Mouse (Mus musculus): ENCODE results near the gene Cdk10. TPM values are rescaled to one million over a fixed set of nuclear protein-coding genes. Genes with fewer than 3 reads are reported as not detected.
A peak's percentile ranks its signal among the peaks of the same experiment; 100 is the strongest.

Gene Cdk10
- polyA plus RNA-seq, 1 experiment: 31.0 TPM

GRCm38 (mm10) chr8:123267926-123268656 is 43.4 kb downstream of the Cdk10 start:
- Histone ChIP-seq H3K36me3 (ENCODE audit: control insufficient read depth, insufficient read depth) (peaks cover 9% of the 10 kb centered on the region), H3K79me2 (ENCODE audit: control insufficient read depth, insufficient read depth) (no peaks in the 10 kb centered on the region), H3K4me2 (ENCODE audit: low read depth) (no peak overlapping the region), H3ac (ENCODE audit: control insufficient read depth, insufficient read length) (no peak overlapping the region), H3K4me3 (no peak overlapping the region), H3K27me3 (ENCODE audit: control insufficient read depth, insufficient read depth, insufficient read length) (no peaks in the 10 kb centered on the region)
- TF ChIP-seq POLR2A (IDR thresholded peaks at IDR 0.05; ENCODE audit: insufficient read length, low read depth) (no peak), POLR2AphosphoS2 (IDR thresholded peaks at IDR 0.05; ENCODE audit: insufficient read length, low read depth) (peak; percentile 2), MYOG (IDR thresholded peaks at IDR 0.05; ENCODE audit: control insufficient read depth in 1 of 3, insufficient read depth in 1 of 3, insufficient read length in 2 of 3, low read depth in 2 of 3) (peak in 1 of 3 experiments; percentile 28), CEBPB (IDR thresholded peaks at IDR 0.05; ENCODE audit: insufficient read depth, poor library complexity, severe bottlenecking) (no peak), REST (IDR thresholded peaks at IDR 0.05; ENCODE audit: insufficient read depth, insufficient read length) (no peak)

GRCm38 (mm10) chr8:123271147-123271546 is 46.5 kb downstream of the Cdk10 start:
- TF ChIP-seq POLR2A (IDR thresholded peaks at IDR 0.05; ENCODE audit: insufficient read length, low read depth): no peak
- TF ChIP-seq POLR2AphosphoS2 (IDR thresholded peaks at IDR 0.05; ENCODE audit: insufficient read length, low read depth): peak; percentile 55
- Histone ChIP-seq H3ac (ENCODE audit: control insufficient read depth, insufficient read length) (no peak overlapping the region), H3K27me3 (ENCODE audit: control insufficient read depth, insufficient read depth, insufficient read length) (no peaks in the 10 kb centered on the region), H3K79me2 (ENCODE audit: control insufficient read depth, insufficient read depth) (no peaks in the 10 kb centered on the region), H3K4me2 (ENCODE audit: low read depth) (no peak overlapping the region), H3K36me3 (ENCODE audit: control insufficient read depth, insufficient read depth) (peaks cover 4% of the 10 kb centered on the region), H3K4me3 (no peak overlapping the region)

DNA sequence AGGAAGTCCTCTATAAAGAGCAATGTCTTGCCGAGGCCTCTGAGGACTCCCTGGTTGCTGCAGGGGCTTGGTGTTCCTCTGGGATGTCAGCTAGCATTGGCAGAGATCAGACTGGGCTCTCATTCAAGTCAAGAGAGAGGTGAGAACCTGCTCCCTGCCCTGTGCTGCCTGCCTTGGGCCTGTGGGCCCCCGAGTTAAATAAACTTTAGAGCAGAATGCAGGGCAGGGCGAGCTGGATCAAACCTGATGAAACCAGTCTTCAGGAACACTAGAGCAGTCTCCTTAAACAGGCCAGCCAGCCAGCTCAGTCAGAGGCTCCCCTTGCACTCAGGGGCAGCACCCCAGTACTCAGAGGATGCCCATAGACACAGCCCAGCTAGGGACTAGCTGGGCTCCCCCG is 47.3 kb downstream of the Cdk10 start:
- Histone ChIP-seq H3ac (ENCODE audit: control insufficient read depth, insufficient read length) (no peak overlapping the region), H3K36me3 (ENCODE audit: control insufficient read depth, insufficient read depth) (no peaks in the 10 kb centered on the region), H3K4me2 (ENCODE audit: low read depth) (no peak overlapping the region), H3K27me3 (ENCODE audit: control insufficient read depth, insufficient read depth, insufficient read length) (no peaks in the 10 kb centered on the region), H3K4me3 (no peak overlapping the region), H3K79me2 (ENCODE audit: control insufficient read depth, insufficient read depth) (no peaks in the 10 kb centered on the region)
- TF ChIP-seq USF1 (IDR thresholded peaks at IDR 0.05; ENCODE audit: low read depth): no peak
- TF ChIP-seq CEBPB (IDR thresholded peaks at IDR 0.05; ENCODE audit: insufficient read depth, poor library complexity, severe bottlenecking): no peak
- TF ChIP-seq MYOG (IDR thresholded peaks at IDR 0.05; ENCODE audit: control insufficient read depth in 1 of 3, insufficient read depth in 1 of 3, insufficient read length in 2 of 3, low read depth in 2 of 3): no peak
- no peak for TF ChIP-seq REST (IDR thresholded peaks at IDR 0.05; ENCODE audit: insufficient read depth, insufficient read length)
- no peak for TF ChIP-seq SRF (IDR thresholded peaks at IDR 0.05; ENCODE audit: control insufficient read depth, insufficient read length, low read depth)
- TF ChIP-seq MAX (IDR thresholded peaks at IDR 0.05; ENCODE audit: low read depth): no peak
- no peak for TF ChIP-seq E2F4 (IDR thresholded peaks at IDR 0.05; ENCODE audit: insufficient read depth)
- no peak for TF ChIP-seq MYOD1 (IDR thresholded peaks at IDR 0.05; ENCODE audit: control insufficient read depth in 1 of 3, insufficient read length in 2 of 3, low read depth in 2 of 3)
- TF ChIP-seq TCF12 (IDR thresholded peaks at IDR 0.05; ENCODE audit: insufficient read depth, poor library complexity, severe bottlenecking): no peak
- no peak for TF ChIP-seq POLR2A (IDR thresholded peaks at IDR 0.05; ENCODE audit: insufficient read length, low read depth)
- TF ChIP-seq POLR2AphosphoS2 (IDR thresholded peaks at IDR 0.05; ENCODE audit: insufficient read length, low read depth): no peak
- TF ChIP-seq TCF3 (IDR thresholded peaks at IDR 0.05; ENCODE audit: insufficient read length, low read depth): no peak

DNA sequence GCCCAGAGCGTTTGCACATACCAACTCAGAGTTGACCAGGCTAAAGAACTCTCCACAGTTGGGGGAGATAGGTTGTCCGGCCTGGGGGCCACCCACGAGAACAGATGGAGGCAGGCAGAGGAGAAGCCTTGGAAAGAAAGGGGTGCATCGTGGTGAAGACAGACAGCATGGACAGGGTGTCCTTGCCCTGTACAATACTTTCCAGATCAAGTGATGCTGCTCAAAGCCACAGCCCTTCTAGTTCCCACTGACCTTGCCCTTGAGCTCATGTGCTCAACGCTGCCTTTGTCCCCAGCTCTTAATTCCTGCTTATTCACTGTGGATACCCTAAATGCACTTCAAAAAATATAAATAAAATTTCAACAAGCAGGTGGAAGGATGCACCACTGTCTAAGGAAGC is 49.8 kb downstream of the Cdk10 start:
- no peak overlapping the region for H3ac ChIP-seq (ENCODE audit: control insufficient read depth, insufficient read length)
- H3K4me3 ChIP-seq: no peak overlapping the region
- TF ChIP-seq MAX (IDR thresholded peaks at IDR 0.05; ENCODE audit: low read depth): no peak
- no peak for TF ChIP-seq TCF12 (IDR thresholded peaks at IDR 0.05; ENCODE audit: insufficient read depth, poor library complexity, severe bottlenecking)
- no peak for TF ChIP-seq E2F4 (IDR thresholded peaks at IDR 0.05; ENCODE audit: insufficient read depth)
- TF ChIP-seq REST (IDR thresholded peaks at IDR 0.05; ENCODE audit: insufficient read depth, insufficient read length): no peak
- TF ChIP-seq POLR2AphosphoS2 (IDR thresholded peaks at IDR 0.05; ENCODE audit: insufficient read length, low read depth): no peak
- TF ChIP-seq MYOD1 (IDR thresholded peaks at IDR 0.05; ENCODE audit: control insufficient read depth in 1 of 3, insufficient read length in 2 of 3, low read depth in 2 of 3): no peak
- TF ChIP-seq USF1 (IDR thresholded peaks at IDR 0.05; ENCODE audit: low read depth): no peak
- no peak for TF ChIP-seq MYOG (IDR thresholded peaks at IDR 0.05; ENCODE audit: control insufficient read depth in 1 of 3, insufficient read depth in 1 of 3, insufficient read length in 2 of 3, low read depth in 2 of 3)
- no peak for TF ChIP-seq TCF3 (IDR thresholded peaks at IDR 0.05; ENCODE audit: insufficient read length, low read depth)
- TF ChIP-seq CEBPB (IDR thresholded peaks at IDR 0.05; ENCODE audit: insufficient read depth, poor library complexity, severe bottlenecking): no peak
- TF ChIP-seq SRF (IDR thresholded peaks at IDR 0.05; ENCODE audit: control insufficient read depth, insufficient read length, low read depth): no peak
- TF ChIP-seq POLR2A (IDR thresholded peaks at IDR 0.05; ENCODE audit: insufficient read length, low read depth): no peak
- no peaks in the 10 kb centered on the region for H3K27me3 ChIP-seq (ENCODE audit: control insufficient read depth, insufficient read depth, insufficient read length)
- H3K36me3 ChIP-seq (ENCODE audit: control insufficient read depth, insufficient read depth): no peaks in the 10 kb centered on the region
- H3K4me2 ChIP-seq (ENCODE audit: low read depth): no peak overlapping the region
- H3K79me2 ChIP-seq (ENCODE audit: control insufficient read depth, insufficient read depth): no peaks in the 10 kb centered on the region

DNA sequence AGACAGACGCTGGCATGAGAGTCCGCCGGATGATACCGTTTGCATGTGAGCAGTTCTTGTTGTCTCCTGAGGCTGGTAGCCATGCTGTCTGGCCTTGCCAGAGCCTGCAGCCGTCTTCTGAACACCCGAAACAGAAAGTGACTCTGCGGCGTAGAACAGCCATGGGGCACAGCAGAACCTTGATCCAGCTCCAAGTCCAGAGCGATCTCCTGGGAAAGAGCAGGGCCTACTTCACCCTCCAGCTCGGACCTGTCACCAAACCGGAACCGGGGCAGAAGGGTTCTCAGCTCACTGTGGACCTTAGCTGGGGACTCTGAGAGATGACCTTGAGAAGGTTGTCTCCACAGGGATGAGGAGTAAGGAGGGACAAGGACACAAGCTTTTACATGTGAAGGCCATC is 50.5 kb downstream of the Cdk10 start:
- H3K36me3 ChIP-seq (ENCODE audit: control insufficient read depth, insufficient read depth): no peaks in the 10 kb centered on the region
- H3K27me3 ChIP-seq (ENCODE audit: control insufficient read depth, insufficient read depth, insufficient read length): no peaks in the 10 kb centered on the region
- H3K4me2 ChIP-seq (ENCODE audit: low read depth): no peak overlapping the region
- TF ChIP-seq CEBPB (IDR thresholded peaks at IDR 0.05; ENCODE audit: insufficient read depth, poor library complexity, severe bottlenecking) (no peak), SRF (IDR thresholded peaks at IDR 0.05; ENCODE audit: control insufficient read depth, insufficient read length, low read depth) (no peak), TCF12 (IDR thresholded peaks at IDR 0.05; ENCODE audit: insufficient read depth, poor library complexity, severe bottlenecking) (no peak), REST (IDR thresholded peaks at IDR 0.05; ENCODE audit: insufficient read depth, insufficient read length) (no peak)
- no peak overlapping the region for H3ac ChIP-seq (ENCODE audit: control insufficient read depth, insufficient read length)
- no peaks in the 10 kb centered on the region for H3K79me2 ChIP-seq (ENCODE audit: control insufficient read depth, insufficient read depth)
- no peak overlapping the region for H3K4me3 ChIP-seq
